Mouse (Mus musculus): ENCODE measurements around the gene Spdef.

- TF ChIP-seq CTCF (IDR thresholded peaks at IDR 0.05; ENCODE audit: borderline replicate concordance, insufficient read depth, low read depth, low read length): no peak
- no peak for TF ChIP-seq POLR2A (IDR thresholded peaks at IDR 0.05; ENCODE audit: borderline replicate concordance, insufficient read depth, low read length)
These were observed 15.9 kb downstream of the Spdef start for GRCm38 (mm10) chr17:27712832-27713231.

All from cerebellum, adult 2 months (tissue).